Comparison of ENCODE assay signal across 1 mouse cellular context in the genomic region with DNA sequence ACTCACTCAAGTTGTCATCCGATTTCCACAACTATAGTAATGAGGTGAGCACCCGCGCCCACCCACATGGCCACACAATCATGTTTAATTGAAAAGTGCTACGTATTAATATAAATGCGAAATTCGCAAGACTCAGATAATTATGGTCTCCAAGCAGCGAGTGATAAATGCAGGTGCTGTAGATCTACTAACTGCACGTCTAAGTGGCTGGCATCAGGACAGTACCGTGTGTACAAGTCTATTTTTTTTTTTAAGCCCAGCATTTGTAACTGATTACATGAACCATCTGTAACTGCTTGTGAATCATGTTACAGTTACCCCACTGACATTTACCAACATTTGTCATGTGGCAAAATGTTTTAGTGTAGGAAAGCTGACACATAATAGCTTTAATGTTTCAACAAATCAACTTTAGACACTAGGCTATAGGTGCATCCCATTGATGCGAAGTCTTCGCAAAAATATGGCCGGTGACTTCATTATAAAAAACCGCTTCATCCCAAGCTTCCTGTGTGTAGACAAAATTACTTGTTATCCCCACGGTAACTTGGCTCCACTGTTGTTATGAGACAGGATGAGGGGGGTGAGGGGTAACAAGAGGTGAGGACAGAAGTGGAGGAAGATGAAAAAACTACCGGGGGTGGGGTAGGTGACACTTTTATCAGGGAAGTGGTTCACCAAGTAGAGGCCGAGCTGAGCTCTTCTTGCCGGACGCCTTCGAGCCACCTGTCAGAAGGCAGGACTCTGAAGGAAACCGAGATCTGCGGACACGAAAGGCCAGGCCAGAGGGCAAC.
TF ChIP-seq lines count a peak whose summit lies in the region.

No protein-coding gene starts in this region.

TF ChIP-seq in MEL, 35 proteins besides CTCF, POLR2A, EP300 and RAD21 (continued from another document):
- 0 out of 2 replicates have a peak, but pooled peaks have one; percentile 34 for TF ChIP-seq RCOR1 (IDR thresholded peaks at IDR 0.05; ENCODE audit: low read depth, low read length)
- no peak for TF ChIP-seq ZMIZ1 (IDR thresholded peaks at IDR 0.05; ENCODE audit: low read depth, low read length)
- peak; percentile 29; the same call in 1 of the 2 replicates for TF ChIP-seq TCF12 (IDR thresholded peaks at IDR 0.05; ENCODE audit: low read depth, low read length)
- no peak for TF ChIP-seq USF2 (IDR thresholded peaks at IDR 0.05; ENCODE audit: borderline replicate concordance in 1 of 2, insufficient read depth in 1 of 2, low read depth in 1 of 2, low read length in 2 of 2)
- no peak for TF ChIP-seq ZC3H11A (IDR thresholded peaks at IDR 0.05; ENCODE audit: low read depth, low read length)
- peak; percentile 4; the same call in 1 of the 2 replicates for TF ChIP-seq USF1 (IDR thresholded peaks at IDR 0.05; ENCODE audit: low read depth, low read length)
- no peak for TF ChIP-seq MAFK (IDR thresholded peaks at IDR 0.05; ENCODE audit: borderline replicate concordance, low read depth, low read length)
- peak; percentile 34; the same call in 1 of the 2 replicates for TF ChIP-seq MAX (IDR thresholded peaks at IDR 0.05; ENCODE audit: low read length)
